8 mouse cellular contexts compared by ENCODE assay signal in genomic region chr12:24708824-24709218, GRCm38 (mm10). TPM values are rescaled to one million over a fixed set of nuclear protein-coding genes. Genes with fewer than 3 reads are reported as not detected.
DNase-seq lines count a peak whose midpoint lies in the region; ATAC-seq and TF ChIP-seq lines count a peak whose summit lies in the region.

No protein-coding gene starts in this region.

- peaks cover 34% of the 10 kb centered on the region for H3K79me3 ChIP-seq in C2C12 (ENCODE audit: low read depth)

- H3K4me1 ChIP-seq in heart, adult 2 months (ENCODE audit: control insufficient read depth, insufficient read depth, low read length), result peaks cover 7% of the 10 kb centered on the region
- H3K4me1 ChIP-seq in forebrain, embryonic 12.5 days, result peaks cover 54% of the 10 kb centered on the region
- peaks cover 78% of the 10 kb centered on the region for H3K4me1 ChIP-seq in liver, embryonic 13.5 days (replicated peaks)

- H3K9me3 ChIP-seq in forebrain, embryonic 12.5 days, result no peaks in the 10 kb centered on the region
- H3K9me3 ChIP-seq in liver, embryonic 13.5 days (replicated peaks), result no peaks in the 10 kb centered on the region

- peak overlapping the region; percentile 98 for H3ac ChIP-seq in C2C12 (ENCODE audit: control insufficient read depth, insufficient read length, low read depth)

- 3% methylated on average over 17 of the region's 17 CpGs for whole genome bisulfite sequencing in heart, adult 2 months
- under 1% methylated on average over 17 of the region's 17 CpGs for WGBS in forebrain, embryonic 12.5 days
- 1% methylated on average over 17 of the region's 17 CpGs for WGBS in liver, embryonic 13.5 days (ENCODE audit: insufficient replicate concordance)

- TF ChIP-seq CTCF in heart, adult 2 months (IDR thresholded peaks at IDR 0.05), result no peak
- TF ChIP-seq CTCF in C2C12 (IDR thresholded peaks at IDR 0.05; ENCODE audit: control insufficient read depth, insufficient read depth, insufficient read length), result no peak

- H3K36me3 ChIP-seq in heart, adult 2 months (ENCODE audit: control insufficient read depth, insufficient read depth, low read length), result no peaks in the 10 kb centered on the region
- H3K36me3 ChIP-seq in C2C12 (ENCODE audit: control insufficient read depth, insufficient read depth), result peaks cover 46% of the 10 kb centered on the region
- H3K36me3 ChIP-seq in forebrain, embryonic 12.5 days (replicated peaks), result peaks cover 32% of the 10 kb centered on the region
- peaks cover 53% of the 10 kb centered on the region for H3K36me3 ChIP-seq in liver, embryonic 13.5 days

- H3K79me2 ChIP-seq in heart, adult 2 months (replicated peaks; ENCODE audit: control insufficient read depth, insufficient read depth, low read length), result no peaks in the 10 kb centered on the region
- H3K79me2 ChIP-seq in C2C12 (ENCODE audit: control insufficient read depth, insufficient read depth), result peaks cover 53% of the 10 kb centered on the region

- no peak for TF ChIP-seq POLR2A in heart, adult 2 months (IDR thresholded peaks at IDR 0.05; ENCODE audit: insufficient read depth, low read depth, low read length)

- TF ChIP-seq EP300 in heart, adult 2 months (IDR thresholded peaks at IDR 0.05; ENCODE audit: insufficient read depth, low read depth, low read length), result no peak

- H3K4me3 ChIP-seq in heart, adult 2 months, result peak overlapping the region; percentile 50
- H3K4me3 ChIP-seq in C2C12 (ENCODE audit: insufficient read depth, poor library complexity, severe bottlenecking), result peak overlapping the region; percentile 92
- peak overlapping the region; percentile 82 for H3K4me3 ChIP-seq in forebrain, embryonic 12.5 days (replicated peaks)
- H3K4me3 ChIP-seq in liver, embryonic 13.5 days (replicated peaks), result peak overlapping the region; percentile 79

- no peaks in the 10 kb centered on the region for H3K27me3 ChIP-seq in heart, adult 2 months (ENCODE audit: control insufficient read depth, insufficient read depth, low read length)
- no peaks in the 10 kb centered on the region for H3K27me3 ChIP-seq in C2C12 (ENCODE audit: control insufficient read depth, insufficient read depth, insufficient read length)
- H3K27me3 ChIP-seq in forebrain, embryonic 12.5 days, result no peaks in the 10 kb centered on the region
- no peaks in the 10 kb centered on the region for H3K27me3 ChIP-seq in liver, embryonic 13.5 days

- ATAC-seq in forebrain, embryonic 12.5 days (ENCODE audit: low FRiP score), result no peak
- no peak for ATAC-seq in liver, embryonic 13.5 days (ENCODE audit: low read depth)
- no peak for ATAC-seq in frontal cortex, adult (ENCODE audit: low TSS enrichment)

- H3K4me2 ChIP-seq in forebrain, embryonic 12.5 days, result peak overlapping the region; percentile 71
- peak overlapping the region; percentile 82 for H3K4me2 ChIP-seq in liver, embryonic 13.5 days

- H3K9ac ChIP-seq in heart, adult 2 months (ENCODE audit: low read depth, low read length), result 0 out of 2 replicates have a peak overlapping the region, but pooled peaks have one; percentile 47
- peak overlapping the region; percentile 89 for H3K9ac ChIP-seq in forebrain, embryonic 12.5 days
- H3K9ac ChIP-seq in liver, embryonic 13.5 days, result peak overlapping the region; percentile 88

- no peak overlapping the region for H3K27ac ChIP-seq in heart, adult 2 months
- H3K27ac ChIP-seq in forebrain, embryonic 12.5 days, result peak overlapping the region; percentile 79
- H3K27ac ChIP-seq in liver, embryonic 13.5 days, result peak overlapping the region; percentile 90

- no peak for DNase-seq in heart, adult 2 months
- DNase-seq in heart, adult 11 months, result no peak
- DNase-seq in liver, embryonic 13.5 days, result no peak
- no peak for DNase-seq in frontal cortex, adult 2 months (ENCODE audit: extremely low spot score in 1 of 2, low spot score in 1 of 2)
- no peak for DNase-seq in left cerebral cortex, postnatal 36 days (ENCODE audit: low spot score in 2 of 2)

- intact Hi-C loops in heart, adult 2 months (cut with DNase I), result loop anchor here (2.0 kb wide), 1 partner anchor 122 kb away; the partner anchor contains the start of gene Mboat2
- intact Hi-C loops in left cerebral cortex, postnatal 36 days (cut with DNase I), result no loop called here

TF ChIP-seq in C2C12, 6 proteins besides CTCF, POLR2A, EP300 and RAD21:
- TF ChIP-seq MYOG (IDR thresholded peaks at IDR 0.05; ENCODE audit: control insufficient read depth, extremely low read depth, insufficient read length) (no peak), CEBPB (IDR thresholded peaks at IDR 0.05; ENCODE audit: low read depth) (no peak), FOSL1 (IDR thresholded peaks at IDR 0.05; ENCODE audit: insufficient read depth, low read length, poor library complexity, severe bottlenecking) (no peak), USF1 (IDR thresholded peaks at IDR 0.05; ENCODE audit: low read depth) (no peak), MYOD1 (IDR thresholded peaks at IDR 0.05; ENCODE audit: control insufficient read depth, insufficient read length, low read depth) (no peak), MAX (IDR thresholded peaks at IDR 0.05) (no peak)

RNA-seq across cellular contexts. Expression of gene Rrm2, which starts 0.8 kb away (rescaled TPM):
- total RNA-seq in heart, adult 2 months (2021), result 1 to 10 TPM; 1.8 to 2.1 TPM
- 0.82 and 1.7 TPM in 2 replicates for polyA plus RNA-seq in heart, adult 2 months (2012; rRNA removed)
- 437 TPM for polyA plus RNA-seq in C2C12 (2012; fragmentation: generic; extraction: Trizol)
- 525 and 536 TPM in 2 replicates for polyA plus RNA-seq in forebrain, embryonic 12.5 days (2016; fragmentation: Nextera tagmentation; extraction: Ambion mirVana)
- 586 and 708 TPM in 2 replicates for polyA plus RNA-seq in liver, embryonic 13.5 days (2015; fragmentation: Nextera tagmentation; extraction: Ambion mirVana)
- 2.0 and 2.2 TPM in 2 replicates for polyA plus RNA-seq in frontal cortex, adult 2 months (2012; rRNA removed)
- 1 to 10 TPM; 2.5 to 2.9 TPM for total RNA-seq in left cerebral cortex, postnatal 36 days (2021)

RNA-seq across cellular contexts. Expression of gene Cys1, which starts 27.2 kb away (rescaled TPM):
- total RNA-seq in heart, adult 2 months (2021), result 1 to 10 TPM; 3.3 to 4.0 TPM
- polyA plus RNA-seq in heart, adult 2 months (2012; rRNA removed), result 5.6 and 7.4 TPM in 2 replicates
- 0.36 TPM for polyA plus RNA-seq in C2C12 (2012; fragmentation: generic; extraction: Trizol)
- polyA plus RNA-seq in forebrain, embryonic 12.5 days (2016; fragmentation: Nextera tagmentation; extraction: Ambion mirVana), result 1.0 and 1.1 TPM in 2 replicates
- polyA plus RNA-seq in liver, embryonic 13.5 days (2015; fragmentation: Nextera tagmentation; extraction: Ambion mirVana), result 0.38 and 0.50 TPM in 2 replicates
- 8.5 and 9.6 TPM in 2 replicates for polyA plus RNA-seq in frontal cortex, adult 2 months (2012; rRNA removed)
- total RNA-seq in left cerebral cortex, postnatal 36 days (2021), result 10 to 100 TPM; 10.8 to 17.5 TPM

RNA-seq across cellular contexts. Expression of gene Klf11, which starts 57.7 kb away (rescaled TPM):
- 10 to 100 TPM in 1 of 2 experiments, 1 to 10 TPM in 1; 7.8 to 13.5 TPM for total RNA-seq in heart, adult 2 months (2021)
- 8.8 and 15.1 TPM in 2 replicates for polyA plus RNA-seq in heart, adult 2 months (2012; rRNA removed)
- polyA plus RNA-seq in C2C12 (2012; fragmentation: generic; extraction: Trizol), result 3.9 TPM
- 15.4 and 15.5 TPM in 2 replicates for polyA plus RNA-seq in forebrain, embryonic 12.5 days (2016; fragmentation: Nextera tagmentation; extraction: Ambion mirVana)
- polyA plus RNA-seq in liver, embryonic 13.5 days (2015; fragmentation: Nextera tagmentation; extraction: Ambion mirVana), result 7.0 and 9.2 TPM in 2 replicates
- polyA plus RNA-seq in frontal cortex, adult 2 months (2012; rRNA removed), result 6.3 and 6.7 TPM in 2 replicates
- total RNA-seq in left cerebral cortex, postnatal 36 days (2021), result 1 to 10 TPM; 6.0 to 6.7 TPM

Comparison
In these comparisons a context has a peak if more than half of its experiments do, and no peak if none do; other contexts are left out.
1. RNA of gene Rrm2, which starts 0.8 kb away (polyA plus RNA-seq): 586 to 708 TPM in liver, embryonic 13.5 days, 525 to 536 TPM in forebrain, embryonic 12.5 days and 437 TPM in C2C12 (single experiment); 2.0 to 2.2 TPM in frontal cortex, adult 2 months and 0.82 to 1.7 TPM in heart, adult 2 months; every median in the first group is over 100 times any median in the second.
2. Peak in every context shown above with its lines, with median percentiles within 50 percentile points of each other: H3K4me3 ChIP-seq and H3K9ac ChIP-seq.